Mouse (Mus musculus) MN1 (cell line): ENCODE measurements around the gene Rnasek.

Experiments
- DNase-seq: peaks from one replicate; pipeline ENCODE4 v3.0.0-alpha.2; 2016; ENCODE audit warnings: low spot score

Gene Rnasek

DNA sequence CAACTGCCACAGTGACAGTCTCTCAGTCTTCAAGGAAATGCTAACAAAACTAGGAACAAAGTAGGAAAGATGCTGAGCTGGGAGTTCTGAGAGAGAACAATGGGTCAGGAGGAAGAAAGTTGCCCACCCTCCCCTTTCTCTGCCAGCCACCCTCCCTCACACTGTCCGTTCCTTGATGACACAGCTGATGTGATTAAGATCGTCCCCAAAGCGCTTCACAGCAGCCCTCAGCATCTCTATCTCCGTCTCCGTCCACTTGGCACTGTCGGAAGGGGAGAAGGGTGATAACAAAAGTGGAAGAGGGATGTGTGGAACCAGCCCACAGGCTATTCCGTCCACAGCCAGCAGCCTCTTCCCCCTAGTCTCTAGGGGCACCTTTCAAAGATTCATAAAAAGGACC, 2.9 kb downstream of the Rnasek start:
- no peak for DNase-seq

DNA sequence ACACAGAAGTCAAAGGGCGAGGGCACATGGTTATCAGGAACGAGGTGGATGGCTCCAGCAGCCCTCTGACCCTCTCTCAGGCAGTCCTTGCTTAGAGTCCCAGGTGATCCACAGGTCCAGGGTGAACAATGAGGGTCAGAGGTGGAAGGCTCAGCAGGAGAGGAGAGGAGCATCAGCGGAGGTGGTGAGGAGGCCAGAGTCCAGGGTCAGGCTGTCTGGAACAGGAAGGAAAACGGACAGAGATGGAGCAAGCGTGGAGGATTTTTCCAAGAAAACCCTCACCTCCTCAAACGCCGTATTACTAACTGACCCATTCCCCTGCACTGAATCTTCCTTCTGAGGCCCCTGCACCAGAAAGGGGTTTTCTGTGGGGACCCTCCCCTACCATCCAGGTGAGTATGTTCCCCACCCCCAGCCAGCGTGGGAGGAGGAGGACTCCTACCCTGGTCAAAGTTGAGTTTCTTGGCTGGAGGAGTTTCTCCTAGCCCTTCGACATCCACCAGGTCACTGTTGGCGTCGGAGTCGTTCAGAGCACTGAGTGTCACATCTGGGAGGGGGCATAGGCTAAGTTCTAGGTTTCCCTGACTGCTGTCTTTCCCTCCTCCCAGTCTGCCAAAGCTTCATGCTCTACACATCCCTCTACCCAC, 4.3 kb downstream of the Rnasek start:
- no peak for DNase-seq

DNA sequence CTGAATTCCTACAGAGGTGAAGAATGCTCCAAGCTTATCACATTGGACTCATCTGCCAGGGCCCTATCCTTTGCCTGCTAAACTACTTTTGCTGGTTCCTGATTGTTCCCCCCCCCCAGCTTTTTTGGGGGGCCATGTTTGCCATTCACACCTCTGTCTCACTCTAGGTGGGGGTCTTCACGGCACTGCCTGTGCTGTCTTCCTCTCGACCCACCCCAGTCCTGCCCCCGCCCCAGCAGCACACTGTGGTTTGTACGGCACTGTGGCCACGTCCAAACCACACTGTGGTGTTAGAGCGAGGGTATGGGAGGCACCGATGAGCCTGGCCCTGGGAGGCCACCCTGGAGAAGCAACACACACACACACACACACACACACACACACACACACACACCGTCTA, 5.1 kb downstream of the Rnasek start:
- DNase-seq = no peak

DNA sequence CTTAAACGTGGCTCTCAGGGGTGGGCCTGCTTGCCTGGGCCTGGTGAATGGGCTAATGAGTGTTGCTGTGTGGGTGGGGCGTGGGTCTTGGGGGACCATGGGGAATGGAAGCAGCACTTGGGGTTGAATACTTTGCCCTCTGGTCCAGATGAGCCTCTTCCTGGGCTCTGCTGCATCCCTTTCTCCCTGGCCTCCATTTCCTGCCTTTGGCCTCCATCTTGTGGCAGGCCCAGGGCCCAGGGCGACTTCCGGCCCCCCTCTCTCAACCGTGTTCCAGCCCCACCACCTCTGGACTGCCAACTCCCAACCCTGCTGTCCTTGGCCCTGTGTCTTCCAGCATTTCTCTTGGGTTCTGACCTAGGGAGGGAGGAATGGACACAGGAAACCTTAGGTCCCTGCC, 5.6 kb downstream of the Rnasek start:
- no peak for DNase-seq

DNA sequence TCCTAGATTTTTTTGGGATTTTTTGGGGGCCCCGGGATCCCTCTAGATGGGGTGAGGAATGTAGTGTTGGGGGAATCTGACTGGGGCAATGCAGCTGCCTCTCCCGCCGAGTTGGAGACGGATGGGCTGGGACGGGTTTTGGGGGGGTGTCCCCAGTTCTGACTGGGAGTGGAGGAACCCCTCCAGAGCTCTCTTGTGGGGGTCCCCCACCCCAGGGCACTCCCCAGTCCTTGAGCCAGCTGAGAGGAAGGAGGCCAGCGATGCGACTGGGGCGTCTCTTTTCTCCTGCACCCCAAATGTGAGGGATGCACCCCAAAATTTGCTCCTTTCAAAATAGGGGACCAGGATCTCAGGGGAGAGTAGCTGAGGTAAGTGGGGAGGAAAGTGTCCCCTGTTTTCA, 6.6 kb downstream of the Rnasek start:
- no peak for DNase-seq

GRCm38 (mm10) chr11:70232546-70232945, 7.1 kb downstream of the Rnasek start:
- peak; percentile 69 for DNase-seq

DNA sequence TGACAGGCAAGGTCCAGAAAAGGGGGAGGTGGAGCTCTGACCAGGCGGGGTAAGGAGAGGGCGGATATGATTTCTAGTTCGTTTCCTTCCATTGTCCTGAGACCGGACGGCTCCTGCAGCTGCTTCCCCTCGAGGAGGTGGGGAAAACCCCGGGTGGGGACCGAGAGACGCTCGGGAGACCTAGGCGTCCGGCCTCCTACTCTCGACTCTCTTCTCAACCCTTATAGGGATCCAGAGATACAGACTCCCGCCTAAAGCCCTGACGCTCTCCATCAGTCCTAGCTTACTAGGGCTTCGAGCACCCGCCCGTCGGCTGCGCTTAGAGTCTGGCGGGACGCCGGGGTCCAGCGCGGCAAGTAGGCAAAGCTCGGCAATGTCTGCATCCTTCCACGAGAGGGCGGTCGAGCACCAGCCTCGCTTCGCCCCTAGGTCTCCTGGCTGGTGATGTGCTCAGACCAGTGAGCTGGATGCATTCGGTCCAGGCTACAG, 9.4 kb downstream of the Rnasek start:
- DNase-seq = peak; percentile 91

- peak; percentile 32 for DNase-seq
These were observed 10.2 kb downstream of the Rnasek start, which contains the start of gene Bcl6b for GRCm38 (mm10) chr11:70229260-70230010. Gene Bcl6b (minus strand): TSS chr11:70229798.

GRCm38 (mm10) chr11:70228828-70229227, 10.8 kb downstream of the Rnasek start:
- peak; percentile 77 for DNase-seq

- DNase-seq = no peak
These were observed 11.9 kb downstream of the Rnasek start for GRCm38 (mm10) chr11:70227661-70228245.

- DNase-seq = no peak
These were observed 12.5 kb downstream of the Rnasek start for GRCm38 (mm10) chr11:70227126-70227525.

DNA sequence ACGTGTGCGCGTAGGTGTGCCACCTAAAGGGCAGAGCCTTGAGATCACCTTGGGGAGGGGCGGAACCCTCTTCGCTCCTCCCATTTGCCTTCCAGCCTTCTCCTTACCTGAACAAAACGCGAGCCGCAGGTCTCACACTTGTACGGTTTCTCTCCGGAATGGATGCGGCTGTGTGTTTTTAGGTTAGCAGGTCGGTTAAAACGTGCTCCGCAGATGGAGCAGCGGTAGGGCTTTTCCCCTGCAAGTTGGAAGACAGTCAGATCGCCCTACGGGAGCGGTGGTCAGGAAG, 13.1 kb downstream of the Rnasek start:
- no peak for DNase-seq

- no peak for DNase-seq
These were observed 13.6 kb downstream of the Rnasek start for GRCm38 (mm10) chr11:70225798-70226601.

- DNase-seq = no peak
These were observed 15.9 kb downstream of the Rnasek start for GRCm38 (mm10) chr11:70223724-70224123.

GRCm38 (mm10) chr11:70221603-70222500, 17.8 kb downstream of the Rnasek start:
- no peak for DNase-seq

DNA sequence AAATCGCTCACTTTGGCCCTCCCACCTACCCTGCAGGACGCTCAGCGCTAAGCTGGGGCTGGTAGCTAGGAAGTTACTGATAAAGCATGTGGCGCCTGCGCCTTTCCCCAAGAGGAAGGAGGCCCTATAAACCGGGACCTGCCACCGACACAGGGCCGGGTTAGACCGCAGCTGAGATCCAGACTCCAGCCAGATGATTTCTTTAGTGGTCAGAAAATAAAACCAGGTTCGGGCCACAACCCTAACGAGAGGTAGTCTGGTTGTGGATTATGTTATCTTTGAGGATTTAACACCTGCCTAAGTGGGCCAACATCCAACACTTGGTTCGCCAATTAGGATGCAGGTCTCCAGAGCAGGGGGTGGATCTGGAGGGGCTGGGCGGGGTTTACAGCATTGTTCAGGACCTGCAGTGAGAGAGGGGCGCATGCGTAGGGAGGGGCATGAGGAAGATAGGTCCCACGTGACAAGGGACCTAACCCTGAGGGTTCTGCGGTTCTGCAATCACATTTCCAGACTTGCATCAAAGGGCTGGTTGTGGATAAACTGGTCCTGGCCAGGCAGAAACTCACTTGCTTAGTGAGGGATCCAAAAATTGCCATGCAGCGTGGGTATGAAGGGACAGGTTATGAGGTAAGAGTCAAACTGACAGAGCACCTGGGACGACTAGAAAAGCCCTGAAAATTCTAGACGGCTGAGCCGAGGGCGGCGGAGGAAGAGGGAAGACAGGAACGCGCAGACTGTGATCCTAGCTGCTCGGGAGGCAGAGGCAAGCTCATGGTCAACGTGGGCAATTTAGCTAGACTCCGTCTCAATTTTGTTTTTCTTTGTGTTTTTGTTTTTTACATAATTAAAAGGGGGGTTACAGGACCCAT, 18.7 kb downstream of the Rnasek start, which contains the start of gene Slc16a13:
Gene Slc16a13, minus strand, starts transcription at position 334 of the 872 bp plus-strand sequence.
- DNase-seq = peak; percentile 96

DNA sequence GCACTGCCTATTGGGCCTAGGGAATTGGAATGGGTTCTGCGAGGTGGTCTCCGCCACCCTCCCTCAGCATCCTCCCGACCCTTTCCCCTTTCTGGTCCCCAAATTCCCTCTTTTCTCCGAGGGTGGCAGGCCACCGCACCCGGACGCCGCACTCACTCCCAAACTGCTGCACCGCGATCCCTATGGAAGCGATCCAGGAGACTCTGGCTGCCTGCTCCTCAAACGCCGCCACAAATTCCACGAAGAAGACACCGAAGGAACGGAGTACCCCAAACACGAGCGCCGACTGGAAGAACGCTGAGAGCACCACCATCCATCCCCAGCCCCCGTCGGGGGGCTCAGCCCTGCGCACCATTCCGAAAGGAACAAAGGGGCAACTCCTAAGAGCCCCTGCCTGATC, 19.3 kb downstream of the Rnasek start:
- DNase-seq = no peak

- DNase-seq = no peak
These were observed 19.8 kb downstream of the Rnasek start for GRCm38 (mm10) chr11:70219873-70220272.

- no peak for DNase-seq
These were observed 20.7 kb downstream of the Rnasek start for GRCm38 (mm10) chr11:70218741-70219470.

GRCm38 (mm10) chr11:70218039-70218438, 21.6 kb downstream of the Rnasek start:
- no peak for DNase-seq
